Mouse (Mus musculus): Measurements from ENCODE around the gene Megf8.

The Megf8 gene

DNA sequence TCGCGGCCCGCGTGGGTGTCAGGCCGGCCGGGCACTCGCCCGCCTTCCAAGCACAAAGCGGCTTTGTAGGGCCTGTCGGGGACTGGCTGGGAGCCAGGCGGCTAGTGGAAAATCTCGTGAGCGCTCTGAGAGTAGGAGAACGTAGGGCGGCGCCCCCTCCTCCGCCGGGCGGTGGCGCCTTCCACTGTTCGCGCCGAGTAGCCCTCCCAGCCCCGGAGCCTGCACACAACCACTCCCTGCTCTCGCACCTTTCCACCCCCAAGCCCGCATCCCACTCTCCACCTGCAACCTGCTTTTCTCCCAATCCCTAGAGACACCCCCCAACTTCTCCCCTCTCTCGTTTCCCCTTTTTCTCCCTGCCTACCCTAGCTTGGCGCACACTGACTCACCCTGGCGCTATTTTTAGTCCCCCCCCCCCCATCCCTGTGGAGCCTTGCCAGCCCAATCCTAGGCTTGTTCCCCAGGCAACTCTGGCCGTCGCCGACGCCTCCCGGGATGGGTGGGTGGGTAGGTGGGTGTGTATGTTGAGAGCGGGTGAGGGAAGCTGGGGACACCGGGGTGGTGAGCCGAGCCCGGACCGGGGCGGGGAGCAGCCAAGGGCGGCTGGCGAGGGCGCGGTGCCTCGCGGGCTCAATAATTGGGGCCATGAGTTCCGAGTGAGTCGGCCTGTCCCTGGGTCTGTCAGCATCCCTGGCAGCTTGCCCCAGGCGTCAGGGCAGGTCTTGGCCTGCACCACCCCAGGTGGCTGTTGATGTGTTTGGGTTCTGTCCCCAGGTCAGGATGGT is 37.7 kb upstream of the Megf8 start:
- ATAC-seq (ENCODE audit: low TSS enrichment) = peak; percentile 21

DNA sequence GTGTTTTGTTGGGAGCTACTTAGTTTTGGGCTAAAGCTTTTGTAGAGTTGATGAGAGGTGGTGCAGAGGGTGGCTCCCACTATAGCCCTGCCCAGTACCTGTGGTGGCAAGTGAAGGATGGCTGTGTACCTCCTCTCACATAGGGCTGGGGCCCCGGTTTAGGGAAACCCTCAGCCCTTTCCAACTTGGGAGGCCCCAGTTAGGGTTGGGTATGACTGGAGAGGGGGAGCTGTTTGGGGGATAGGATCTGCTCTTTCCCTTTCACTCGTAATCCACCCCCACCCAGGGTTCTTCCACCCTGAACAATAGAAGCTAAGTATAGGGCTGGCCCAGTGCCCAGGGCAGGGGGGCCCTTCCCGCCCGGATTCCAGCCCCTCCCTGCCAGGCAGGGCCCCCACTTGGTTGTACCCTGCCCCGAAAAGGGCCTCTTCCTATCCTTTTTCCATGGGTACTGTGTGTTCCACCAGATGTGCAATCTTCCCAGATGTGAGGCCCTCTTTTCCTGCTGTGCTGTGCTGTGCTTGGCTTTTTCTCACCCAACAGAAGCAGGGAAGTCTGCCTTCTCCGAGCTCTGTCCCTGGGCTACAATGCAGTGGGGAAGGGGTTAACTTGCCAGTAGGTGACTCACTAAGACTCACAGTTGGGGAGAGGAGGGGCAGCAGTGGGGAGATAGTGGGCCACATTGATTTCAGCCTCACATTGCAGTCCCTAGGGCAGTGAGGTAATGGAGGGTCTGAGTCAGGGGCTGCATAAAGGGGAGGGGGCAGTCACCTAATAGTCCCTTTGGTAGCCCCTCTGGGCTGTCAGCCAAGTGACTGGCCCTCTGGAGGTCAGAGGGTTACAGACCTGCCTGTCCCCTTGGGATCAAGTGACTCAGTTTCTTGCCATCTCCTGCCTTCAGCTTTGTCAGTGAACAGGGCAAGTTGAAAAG is 36.8 kb upstream of the Megf8 start:
- ATAC-seq (ENCODE audit: low TSS enrichment) = no peak

DNA sequence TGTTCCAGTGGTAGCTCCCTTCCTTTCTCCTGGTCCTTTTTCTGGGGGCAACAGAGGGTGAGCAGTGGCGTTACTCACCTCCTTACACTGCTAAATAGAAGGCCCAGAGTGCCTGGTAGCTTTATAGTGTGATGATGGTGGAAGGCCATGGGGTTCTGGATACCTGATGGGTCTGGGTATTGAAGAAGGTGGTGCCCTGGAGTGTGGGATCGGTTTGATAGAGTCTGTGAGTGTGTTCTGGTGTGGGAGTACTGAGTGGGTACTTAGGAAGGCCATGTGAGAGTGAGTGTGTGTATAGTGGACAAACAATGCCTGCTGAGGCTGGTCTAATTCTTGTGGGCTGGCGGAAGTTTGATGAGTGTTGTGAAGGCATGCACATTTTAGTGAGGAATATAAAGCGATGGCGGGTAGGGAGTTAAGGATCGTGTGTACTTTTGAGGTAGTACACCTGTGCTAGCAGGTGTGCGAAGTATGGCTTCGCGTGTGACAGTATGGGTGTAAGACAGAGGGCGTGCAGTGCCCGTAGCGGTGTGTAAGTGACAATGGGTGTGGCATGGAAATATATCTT is 35.7 kb upstream of the Megf8 start:
- ATAC-seq (ENCODE audit: low TSS enrichment) = no peak

DNA sequence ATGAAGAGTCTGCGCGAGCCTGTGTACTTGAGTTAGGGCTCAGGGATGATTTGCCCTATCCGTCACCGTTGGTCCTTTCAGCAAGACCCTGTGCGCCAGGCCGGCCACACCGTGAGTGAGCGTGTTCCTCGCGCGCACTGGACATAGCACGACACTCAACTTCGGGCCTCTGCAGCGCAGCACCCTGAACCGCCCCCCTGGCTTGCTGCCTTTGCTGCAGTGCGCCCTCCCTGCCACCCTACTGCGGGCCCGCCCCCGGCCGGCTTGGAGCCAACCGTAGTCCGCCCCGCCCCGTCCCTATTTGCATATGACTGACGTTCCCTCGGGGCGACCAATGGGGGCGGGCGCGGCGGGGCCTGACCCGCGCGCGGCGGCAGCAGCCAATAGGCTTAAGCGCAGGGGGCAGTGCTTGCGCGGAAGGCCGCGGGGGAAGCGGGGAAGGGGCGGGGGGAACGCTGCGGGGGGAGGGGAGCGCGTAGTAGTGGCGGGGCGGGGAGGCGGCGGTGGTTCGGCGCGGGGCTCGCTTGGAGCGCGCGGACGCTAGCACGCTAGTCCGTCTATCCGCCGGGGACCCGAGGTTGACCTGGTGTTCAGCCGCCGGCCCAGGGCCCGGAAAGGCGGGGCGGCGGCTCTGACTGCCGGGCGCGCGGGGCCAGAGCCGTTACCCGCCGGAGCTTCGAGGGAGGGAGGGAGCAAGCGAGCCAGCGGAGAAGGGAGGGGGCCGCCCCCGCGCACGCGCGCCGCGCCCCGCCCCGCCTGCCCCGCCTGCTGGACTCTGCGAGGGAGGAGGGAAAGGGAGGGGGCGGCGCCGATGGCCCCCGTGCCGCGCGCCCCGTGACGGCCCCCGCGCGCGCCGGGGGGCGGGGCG is 35.0 kb upstream of the Megf8 start:
- peak; percentile 25 for ATAC-seq (ENCODE audit: low TSS enrichment)

DNA sequence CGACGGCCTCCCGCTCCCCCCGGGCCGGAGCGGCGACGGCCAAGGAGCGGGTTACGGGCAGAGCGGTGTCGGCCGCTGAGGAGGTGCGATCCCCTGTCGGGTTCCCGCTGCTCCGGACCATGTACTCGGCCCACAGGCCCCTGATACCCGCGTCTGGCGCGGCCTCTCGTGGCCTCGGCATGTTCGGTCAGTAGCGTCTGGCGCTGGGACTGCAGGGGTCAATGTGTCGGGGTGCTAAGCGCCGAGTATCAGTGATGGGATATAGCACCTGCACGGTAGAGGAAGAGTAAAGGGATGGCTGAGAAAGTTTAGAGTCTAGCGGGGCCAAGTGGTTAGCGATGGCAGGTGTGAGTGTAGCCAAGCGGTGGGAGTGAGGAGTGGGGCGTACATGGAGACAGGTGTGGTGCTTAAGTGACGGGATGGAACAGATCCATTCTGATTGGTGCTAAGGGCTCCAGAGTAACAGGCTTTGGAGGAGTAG is 34.2 kb upstream of the Megf8 start:
- ATAC-seq (ENCODE audit: low TSS enrichment) = no peak

DNA sequence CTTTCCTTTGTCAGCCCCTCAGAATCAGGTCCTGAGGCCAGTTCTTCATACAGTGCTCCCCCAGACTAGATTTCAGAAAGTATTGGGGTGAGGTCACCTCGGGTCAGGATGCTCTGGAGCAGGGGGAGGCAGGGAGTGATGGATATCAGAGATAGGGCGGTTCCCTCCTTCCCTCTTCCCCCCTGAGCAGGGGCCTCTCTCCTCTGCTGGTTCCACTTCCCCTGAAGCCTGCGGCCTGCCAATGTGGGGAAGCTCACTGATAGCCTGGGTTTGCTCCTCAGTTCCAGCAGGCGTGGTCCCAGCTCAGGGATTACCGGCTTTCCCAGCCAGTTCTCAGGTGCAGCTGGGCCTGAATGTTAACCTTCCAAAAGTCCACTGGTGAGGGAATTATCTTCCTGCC is 33.3 kb upstream of the Megf8 start:
- no peak for ATAC-seq (ENCODE audit: low TSS enrichment)

DNA sequence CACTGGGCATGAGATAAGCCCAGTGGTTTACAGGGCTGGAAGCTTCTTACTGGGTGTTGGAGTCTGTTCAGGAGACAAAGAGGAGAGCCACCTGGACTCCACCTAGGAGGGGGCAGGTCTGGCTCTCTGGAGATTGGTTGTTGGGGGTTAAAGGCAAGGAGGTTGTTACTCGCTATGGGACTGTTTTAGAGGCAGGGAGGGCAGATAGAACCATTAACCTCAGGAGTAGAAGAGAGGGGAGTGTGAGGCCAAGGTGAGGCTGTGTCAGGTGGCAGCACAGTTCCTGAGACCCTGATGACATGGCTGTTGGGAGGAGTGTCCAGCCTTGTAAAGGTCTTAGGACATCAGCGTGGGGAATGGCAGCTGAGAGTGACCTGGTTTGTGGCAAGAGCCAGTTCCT is 32.8 kb upstream of the Megf8 start:
- ATAC-seq (ENCODE audit: low TSS enrichment) = no peak

DNA sequence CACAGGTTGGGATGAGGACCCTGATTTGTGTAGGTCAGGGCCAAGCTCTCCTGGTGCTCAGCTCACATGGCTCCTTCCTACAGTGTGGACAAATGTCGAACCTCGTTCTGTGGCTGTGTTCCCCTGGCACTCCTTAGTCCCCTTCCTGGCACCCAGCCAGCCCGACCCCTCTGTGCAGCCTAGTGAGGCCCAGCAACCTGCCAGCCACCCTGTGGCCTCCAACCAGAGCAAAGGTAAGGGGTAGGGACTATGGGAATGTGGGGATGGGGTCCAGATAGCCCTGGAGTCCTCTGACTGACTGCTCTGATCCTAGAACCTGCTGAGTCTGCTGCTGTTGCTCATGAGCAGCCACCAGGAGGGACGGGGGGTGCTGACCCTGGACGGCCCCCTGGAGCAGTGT is 32.2 kb upstream of the Megf8 start:
- ATAC-seq (ENCODE audit: low TSS enrichment) = no peak

DNA sequence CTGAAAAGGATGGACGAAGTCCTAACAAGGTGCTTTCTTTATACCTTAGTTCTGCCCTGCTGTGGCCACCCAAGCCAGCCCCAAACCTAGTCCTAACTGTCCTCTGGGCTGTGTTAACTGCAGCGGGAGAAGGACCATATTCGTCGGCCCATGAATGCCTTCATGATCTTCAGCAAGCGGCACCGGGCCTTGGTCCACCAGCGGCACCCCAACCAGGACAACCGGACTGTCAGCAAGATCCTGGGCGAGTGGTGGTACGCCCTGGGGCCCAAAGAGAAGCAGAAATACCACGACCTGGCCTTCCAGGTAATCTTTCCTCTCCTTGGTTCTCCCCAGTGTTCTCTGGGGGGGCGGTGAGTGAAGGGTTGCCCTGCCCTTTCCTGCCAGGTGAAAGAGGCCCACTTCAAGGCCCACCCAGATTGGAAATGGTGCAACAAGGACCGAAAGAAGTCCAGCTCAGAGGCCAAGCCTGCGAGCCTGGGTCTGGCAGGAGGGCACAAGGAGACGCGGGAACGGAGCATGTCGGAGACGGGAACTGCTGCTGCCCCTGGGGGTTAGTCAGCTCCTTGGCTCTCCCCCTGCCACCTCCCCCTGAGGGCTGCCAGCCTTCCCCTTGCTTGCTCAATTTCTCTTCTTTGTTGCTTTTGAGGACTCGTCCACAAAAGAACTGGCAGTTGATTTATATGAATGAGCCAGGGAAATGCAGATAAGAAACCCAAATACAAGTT is 31.3 kb upstream of the Megf8 start:
- no peak for ATAC-seq (ENCODE audit: low TSS enrichment)

DNA sequence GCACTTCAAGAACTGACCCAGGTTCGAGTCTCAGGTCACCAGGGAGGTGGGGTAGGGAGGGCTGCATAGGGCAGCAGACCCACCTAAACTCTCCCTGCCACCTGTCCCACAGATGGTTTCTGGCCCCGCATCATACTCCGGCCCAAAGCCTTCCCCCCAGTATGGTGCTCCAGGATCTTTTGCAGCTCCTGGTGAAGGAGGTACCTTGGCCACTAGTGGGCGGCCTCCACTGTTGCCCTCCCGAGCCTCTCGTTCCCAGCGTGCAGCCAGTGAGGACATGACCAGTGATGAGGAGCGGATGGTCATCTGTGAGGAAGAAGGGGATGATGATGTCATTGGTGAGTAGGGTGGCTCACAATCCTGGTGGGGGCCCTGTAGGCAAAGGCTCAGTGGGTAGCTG is 30.0 kb upstream of the Megf8 start:
- no peak for ATAC-seq (ENCODE audit: low TSS enrichment)

DNA sequence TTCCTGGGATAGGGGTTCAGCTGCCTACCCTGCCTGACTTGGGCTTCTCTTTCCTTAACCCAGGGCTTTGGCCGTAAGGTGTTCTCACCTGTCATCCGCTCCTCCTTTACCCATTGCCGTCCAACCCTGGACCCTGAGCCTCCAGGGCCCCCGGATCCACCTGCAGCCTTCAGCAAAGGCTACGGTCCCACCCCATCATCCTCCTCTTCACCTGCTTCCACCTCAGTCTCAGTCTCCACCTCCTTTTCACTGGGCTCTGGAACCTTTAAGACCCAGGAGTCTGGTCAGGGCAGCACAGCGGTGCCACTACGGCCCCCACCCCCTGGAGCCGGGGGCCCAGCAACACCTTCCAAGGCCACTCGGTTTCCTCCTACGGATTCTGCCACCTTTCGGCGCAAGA is 29.0 kb upstream of the Megf8 start:
- no peak for ATAC-seq (ENCODE audit: low TSS enrichment)

DNA sequence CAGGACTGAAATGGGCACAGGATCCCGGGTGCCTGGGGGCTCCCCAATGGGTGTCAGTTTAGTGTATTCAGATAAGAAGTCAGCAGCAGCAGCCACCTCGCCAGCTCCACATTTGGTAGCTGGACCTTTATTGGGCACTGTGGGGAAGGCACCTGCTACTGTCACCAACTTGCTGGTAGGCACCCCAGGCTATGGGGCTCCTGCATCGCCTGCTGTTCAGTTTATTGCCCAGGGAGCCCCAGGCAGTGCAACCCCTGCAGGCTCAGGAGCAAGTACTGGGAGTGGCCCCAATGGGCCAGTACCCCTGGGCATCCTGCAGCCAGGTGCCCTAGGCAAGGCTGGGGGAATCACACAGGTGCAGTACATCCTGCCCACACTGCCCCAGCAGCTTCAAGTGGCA is 28.2 kb upstream of the Megf8 start:
- no peak for ATAC-seq (ENCODE audit: low TSS enrichment)

DNA sequence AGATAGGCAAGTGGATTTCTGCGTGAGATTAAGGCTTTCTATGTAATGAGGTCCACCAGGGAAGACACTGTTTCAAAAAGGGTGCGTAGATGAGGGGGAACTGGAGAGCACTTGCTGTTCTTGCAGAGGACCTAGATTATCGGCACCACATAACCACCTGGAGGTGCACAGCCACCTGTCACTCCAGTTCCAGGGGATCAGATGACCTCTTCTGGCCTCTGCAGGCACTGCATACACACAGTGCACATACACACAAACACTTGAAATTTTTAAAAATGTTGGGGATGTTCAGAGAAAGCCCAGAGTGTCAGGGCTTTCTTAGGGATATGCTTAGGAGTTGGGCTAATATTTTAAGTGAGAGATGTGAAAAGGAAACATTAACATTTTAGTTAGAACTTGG is 27.0 kb upstream of the Megf8 start:
- ATAC-seq (ENCODE audit: low TSS enrichment) = no peak

DNA sequence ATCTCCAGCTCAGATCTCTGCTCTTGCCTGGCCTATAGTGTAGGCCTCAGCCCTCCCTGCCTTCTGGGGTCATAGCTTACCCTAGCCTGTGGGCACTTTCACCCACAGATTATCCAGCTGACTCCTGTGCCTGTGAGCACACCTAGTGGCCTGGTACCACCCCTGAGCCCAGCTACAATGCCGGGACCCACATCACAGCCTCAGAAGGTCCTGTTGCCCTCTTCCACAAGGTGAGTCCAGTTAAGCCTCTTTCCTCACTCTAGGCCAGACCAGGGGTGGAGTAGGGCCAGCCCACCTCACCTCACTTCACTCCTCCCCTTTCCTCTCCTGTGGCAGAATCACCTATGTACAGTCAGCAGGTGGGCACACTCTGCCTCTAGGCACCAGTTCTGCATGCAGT is 26.5 kb upstream of the Megf8 start:
- ATAC-seq (ENCODE audit: low TSS enrichment) = no peak

DNA sequence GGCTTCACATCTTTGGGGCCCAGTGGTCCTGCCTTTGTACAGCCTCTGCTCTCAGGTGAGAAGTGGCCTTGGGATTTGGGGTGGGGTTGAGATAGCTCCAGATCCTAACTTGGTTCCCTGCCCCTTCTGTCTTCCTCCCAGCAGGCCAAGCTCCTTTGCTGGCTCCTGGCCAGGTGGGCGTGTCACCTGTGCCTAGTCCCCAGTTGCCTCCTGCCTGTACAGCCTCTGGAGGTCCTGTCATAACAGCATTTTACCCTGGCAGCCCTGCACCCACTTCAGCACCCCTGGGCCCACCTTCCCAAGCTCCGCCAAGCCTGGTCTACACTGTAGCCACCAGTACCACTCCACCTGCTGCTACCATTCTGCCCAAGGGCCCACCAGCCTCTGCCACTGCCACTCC is 26.1 kb upstream of the Megf8 start:
- ATAC-seq (ENCODE audit: low TSS enrichment) = no peak

DNA sequence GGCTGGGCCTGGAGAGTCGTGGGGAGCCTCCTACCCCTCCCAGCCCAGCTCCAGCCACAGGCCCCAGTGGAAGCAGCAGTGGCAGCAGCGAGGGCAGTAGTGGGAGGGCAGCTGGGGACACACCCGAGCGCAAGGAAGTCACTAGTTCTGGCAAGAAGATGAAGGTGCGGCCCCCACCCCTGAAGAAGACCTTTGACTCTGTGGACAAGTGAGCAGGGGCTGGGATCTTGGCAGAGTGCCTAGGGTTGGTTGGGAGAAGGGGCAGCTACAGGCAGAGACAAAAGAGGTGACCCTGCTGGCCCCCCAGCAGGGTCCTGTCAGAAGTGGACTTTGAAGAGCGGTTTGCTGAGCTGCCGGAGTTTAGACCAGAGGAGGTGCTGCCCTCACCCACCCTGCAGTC is 24.9 kb upstream of the Megf8 start:
- no peak for ATAC-seq (ENCODE audit: low TSS enrichment)

DNA sequence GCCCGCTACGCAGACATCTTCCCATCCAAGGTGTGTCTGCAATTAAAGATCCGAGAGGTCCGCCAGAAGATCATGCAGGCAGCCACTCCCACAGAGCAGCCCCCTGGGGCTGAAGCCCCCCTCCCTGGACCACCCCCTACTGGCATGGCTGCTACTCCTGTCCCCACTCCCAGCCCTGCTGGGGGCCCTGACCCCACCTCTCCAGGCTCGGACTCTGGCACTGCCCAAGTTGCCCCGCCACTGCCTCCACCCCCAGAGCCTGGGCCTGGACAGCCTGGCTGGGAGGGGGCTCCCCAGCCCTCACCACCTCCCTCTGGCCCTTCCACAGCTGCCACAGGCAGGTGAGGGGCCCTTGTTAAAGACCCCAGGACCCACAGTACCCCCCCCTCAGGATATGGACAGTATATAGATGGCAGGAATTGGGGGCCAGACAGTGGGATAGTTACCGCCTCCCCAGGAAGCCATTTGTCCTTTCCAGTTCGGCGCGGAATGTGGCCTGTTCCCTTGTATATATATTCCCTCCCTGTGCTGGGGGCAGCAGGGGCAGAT is 23.7 kb upstream of the Megf8 start:
- no peak for ATAC-seq (ENCODE audit: low TSS enrichment)

DNA sequence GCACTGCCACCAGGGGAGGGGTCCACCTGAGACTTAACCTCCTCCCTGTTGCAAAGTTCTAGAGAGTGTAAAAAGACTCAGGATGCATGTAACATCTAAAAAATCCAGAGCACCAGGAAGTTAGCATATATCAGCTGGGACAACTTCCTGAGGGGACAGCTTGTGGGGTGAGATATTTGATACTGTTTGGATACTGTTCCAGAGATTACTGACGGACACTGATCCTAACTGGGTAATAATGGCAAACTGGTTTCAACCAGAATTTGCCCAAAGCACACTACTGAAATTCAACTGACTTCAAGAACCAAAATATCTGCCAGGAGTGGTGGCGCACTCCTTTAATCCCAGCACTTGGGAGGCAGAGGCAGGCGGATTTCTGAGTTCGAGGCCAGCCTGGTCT is 22.5 kb upstream of the Megf8 start:
- ATAC-seq (ENCODE audit: low TSS enrichment) = no peak

DNA sequence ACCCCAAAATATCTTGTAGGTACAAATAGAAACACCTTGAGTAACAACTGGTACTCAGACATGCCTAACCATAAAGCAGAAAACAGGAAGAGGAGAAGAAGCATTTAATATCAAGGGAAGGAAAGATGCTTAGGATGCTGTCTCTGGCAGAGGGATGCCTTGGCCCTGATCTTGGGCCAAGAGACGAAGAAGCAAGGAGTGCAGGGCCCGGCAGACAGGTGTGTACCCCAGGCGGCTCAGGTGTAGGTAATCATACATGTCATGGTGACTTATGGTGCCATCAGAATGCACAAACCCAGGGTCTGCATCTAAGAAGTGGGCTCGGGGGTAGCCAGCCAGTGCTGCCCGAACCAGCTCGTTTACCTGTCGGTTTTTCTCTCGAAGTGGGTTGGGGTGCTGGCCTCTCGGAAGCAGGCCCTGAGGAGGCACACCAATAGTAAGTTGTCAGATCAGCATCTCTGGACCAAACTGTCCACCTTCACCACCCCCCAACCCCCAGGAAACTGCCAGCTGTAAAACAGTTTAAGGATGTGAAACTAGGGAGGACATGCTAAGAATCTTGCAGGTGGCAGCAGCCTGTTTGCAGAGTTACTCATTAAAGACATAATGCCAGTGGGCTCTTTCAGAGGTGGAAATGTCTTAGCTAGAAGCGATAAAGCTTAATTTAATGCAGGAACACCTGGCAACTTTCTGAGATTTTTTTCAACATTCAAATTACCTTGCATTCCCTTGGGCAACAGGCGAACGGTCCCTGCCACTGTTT is 21.8 kb upstream of the Megf8 start:
- ATAC-seq (ENCODE audit: low TSS enrichment) = no peak

DNA sequence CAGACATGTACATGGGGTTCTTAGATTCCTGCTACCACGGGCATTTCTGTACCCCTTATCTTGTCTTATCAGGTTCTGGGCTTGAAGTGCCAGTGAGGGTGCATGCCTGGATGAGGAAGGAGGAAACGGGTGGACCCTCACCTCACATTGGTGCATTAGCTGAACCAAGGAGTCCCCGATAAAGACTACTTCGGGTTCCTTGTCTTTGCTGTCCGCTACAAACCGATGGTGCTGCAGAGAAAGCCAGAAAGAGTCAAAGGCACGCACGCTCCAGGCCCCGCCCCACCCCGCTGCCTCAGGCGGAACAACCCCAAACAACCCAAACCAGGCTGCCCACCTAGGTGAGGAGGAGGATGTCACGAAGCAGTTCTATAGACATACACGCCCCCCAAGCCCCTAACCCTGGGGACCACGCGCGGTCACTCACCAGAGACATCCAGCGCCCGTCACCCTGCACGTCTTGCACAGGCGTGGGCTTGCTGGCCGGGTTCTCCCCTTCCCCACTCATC is 20.0 kb upstream of the Megf8 start:
- peak; percentile 15; the same call in 1 of the 2 replicates for ATAC-seq (ENCODE audit: low TSS enrichment)
